Mouse (Mus musculus) midbrain, postnatal 0 days (tissue): ENCODE data around the gene Kpna1. TPM values are rescaled to one million over a fixed set of nuclear protein-coding genes. Genes with fewer than 3 reads are reported as not detected.
A peak's percentile ranks its signal among the peaks of the same experiment; 100 is the strongest.
"Not testable (repeated sequence)": the region's sequence is repeated elsewhere in the genome, so short reads cannot be mapped to it uniquely, and the experiment has no call there.

Experiments used
- ATAC-seq: fragments of 200-750 bp; cut with Nextera tagmentation; 2 replicates; pipeline ENCODE4 v1.8.0; 2017; ENCODE audit warnings: moderate number of reproducible peaks, mild to moderate bottlenecking, moderate TSS enrichment, moderate library complexity; ENCODE audit not compliant: low FRiP score
- DNase-seq: peaks from one replicate; pipeline ENCODE4 v3.0.0-alpha.2; 2015; ENCODE audit warnings: low spot score
- H3K27ac ChIP-seq: fragments of 300-500 bp; sonication (generic); 2 replicates; pipeline ENCODE4 v1.5.1; 2014; ENCODE audit warnings: low read depth, mild to moderate bottlenecking, low read length, mixed read lengths
- H3K27me3 ChIP-seq: fragments of 300-500 bp; sonication (generic); 2 replicates; pipeline ENCODE4 v1.6.1; 2014; ENCODE audit warnings: low read length, control low read depth, mixed read lengths; ENCODE audit not compliant: insufficient read depth
- H3K36me3 ChIP-seq: fragments of 300-500 bp; sonication (generic); 2 replicates; pipeline ENCODE4 v1.6.1; 2014; ENCODE audit warnings: low read length, control low read depth, mixed read lengths; ENCODE audit not compliant: insufficient read depth
- H3K4me1 ChIP-seq: fragments of 300-500 bp; sonication (generic); 2 replicates; pipeline ENCODE4 v1.6.1; 2014; ENCODE audit warnings: mild to moderate bottlenecking, control low read depth, antibody characterized with exemption, low read length, mixed read lengths; ENCODE audit not compliant: insufficient read depth
- H3K4me2 ChIP-seq: fragments of 300-500 bp; sonication (generic); 2 replicates; pipeline ENCODE4 v1.6.1; 2014; ENCODE audit warnings: low read depth, mild to moderate bottlenecking, low read length, mixed read lengths; ENCODE audit not compliant: poor library complexity, severe bottlenecking
- H3K4me3 ChIP-seq: fragments of 300-500 bp; sonication (generic); 2 replicates; pipeline ENCODE4 v1.5.1; 2014; ENCODE audit warnings: low read depth, mild to moderate bottlenecking, low read length, moderate library complexity
- H3K9ac ChIP-seq: fragments of 300-500 bp; sonication (generic); replicated peaks from 2 replicates; pipeline ENCODE4 v1.6.1; 2014; ENCODE audit warnings: mild to moderate bottlenecking, low read length, moderate library complexity, mixed read lengths; ENCODE audit not compliant: poor library complexity, severe bottlenecking
- H3K9me3 ChIP-seq: fragments of 300-500 bp; sonication (generic); 2 replicates; pipeline ENCODE4 v1.6.1; 2016; ENCODE audit warnings: low read length, control low read depth
- CTCF ChIP-seq: IDR thresholded peaks from 2 replicates; pipeline ENCODE4 v1.5.1; 2016; ENCODE audit warnings: antibody characterized with exemption, mild to moderate bottlenecking
- WGBS: fragments of 180-500 bp; shearing (Covaris S2); extraction: QIAGEN DNeasy Blood & Tissue Kit; methylation state at CpG from one replicate; pipeline ENCODE4 v1.1.7; 2014; 5-methylcytosine and 5-hydroxymethylcytosine counted together
- polyA plus RNA-seq: library from polyadenylated mRNA; unstranded; fragments of >200 nt; fragmentation: Nextera tagmentation; extraction: Ambion mirVana; gene quantifications from 2 replicates; pipeline ENCODE4 v1.2.1, GENCODE M21; 2015
- total RNA-seq: library from RNA; depleted of rRNA; stranded (reverse); fragments of >200 nt; gene quantifications from 2 replicates; pipeline ENCODE4 v1.2.3, GENCODE M21; 2014; rRNA removed

The Kpna1 gene
- 68.5 and 84.4 TPM in 2 replicates for total RNA-seq
- polyA plus RNA-seq = 56.0 and 61.6 TPM in 2 replicates

DNA sequence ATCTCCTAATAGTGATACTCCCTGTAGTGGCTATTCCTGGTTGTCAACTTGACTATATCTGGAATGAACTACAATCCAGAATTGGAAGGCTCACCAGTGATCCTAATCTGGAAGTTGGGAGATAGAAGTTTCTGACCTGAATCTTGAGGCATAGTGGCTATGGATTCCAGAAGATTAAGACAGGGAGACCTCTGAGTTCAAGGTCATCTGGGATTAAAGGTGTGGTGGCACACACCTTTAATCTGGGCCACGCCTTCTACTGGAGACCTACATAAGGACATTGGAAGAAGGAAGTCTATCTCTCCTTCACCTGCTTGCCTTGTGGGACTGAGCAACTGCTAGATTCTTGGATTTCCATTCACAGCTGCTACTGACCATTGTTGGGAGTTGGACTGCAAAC is at the start of gene Kpna1:
Gene Kpna1, plus strand, starts transcription at position 301 of the 400 bp plus-strand sequence.
- not testable (repeated sequence) for H3K9me3 ChIP-seq, H3K4me1 ChIP-seq, H3K4me3 ChIP-seq, H3K36me3 ChIP-seq, H3K4me2 ChIP-seq, ATAC-seq, H3K9ac ChIP-seq, H3K27ac ChIP-seq, H3K27me3 ChIP-seq, DNase-seq
- 89% methylated on average over 1 of the region's 1 CpGs for WGBS

- Histone ChIP-seq H3K4me1 (no peaks in the 10 kb centered on the region), H3K9me3 (no peaks in the 10 kb centered on the region), H3K9ac (no peak overlapping the region), H3K36me3 (no peaks in the 10 kb centered on the region), H3K4me3 (no peak overlapping the region), H3K4me2 (no peak overlapping the region), H3K27ac (no peak overlapping the region), H3K27me3 (no peaks in the 10 kb centered on the region)
- DNase-seq = no peak
- no peak for ATAC-seq
- 88% methylated on average over 19 of the region's 19 CpGs for WGBS
- no peak for TF ChIP-seq CTCF
These were observed 46.1 kb upstream of the Kpna1 start for GRCm38 (mm10) chr16:35932179-35933055.

- DNase-seq (no peak), ATAC-seq (no peak)
- WGBS = 89% methylated on average over 10 of the region's 10 CpGs
- Histone ChIP-seq H3K9me3 (no peaks in the 10 kb centered on the region), H3K4me2 (no peak overlapping the region), H3K27me3 (no peaks in the 10 kb centered on the region), H3K27ac (no peak overlapping the region), H3K4me3 (no peak overlapping the region), H3K4me1 (no peaks in the 10 kb centered on the region), H3K36me3 (no peaks in the 10 kb centered on the region), H3K9ac (no peak overlapping the region)
- TF ChIP-seq CTCF = no peak
These were observed 45.4 kb upstream of the Kpna1 start for GRCm38 (mm10) chr16:35933181-35933580.

DNA sequence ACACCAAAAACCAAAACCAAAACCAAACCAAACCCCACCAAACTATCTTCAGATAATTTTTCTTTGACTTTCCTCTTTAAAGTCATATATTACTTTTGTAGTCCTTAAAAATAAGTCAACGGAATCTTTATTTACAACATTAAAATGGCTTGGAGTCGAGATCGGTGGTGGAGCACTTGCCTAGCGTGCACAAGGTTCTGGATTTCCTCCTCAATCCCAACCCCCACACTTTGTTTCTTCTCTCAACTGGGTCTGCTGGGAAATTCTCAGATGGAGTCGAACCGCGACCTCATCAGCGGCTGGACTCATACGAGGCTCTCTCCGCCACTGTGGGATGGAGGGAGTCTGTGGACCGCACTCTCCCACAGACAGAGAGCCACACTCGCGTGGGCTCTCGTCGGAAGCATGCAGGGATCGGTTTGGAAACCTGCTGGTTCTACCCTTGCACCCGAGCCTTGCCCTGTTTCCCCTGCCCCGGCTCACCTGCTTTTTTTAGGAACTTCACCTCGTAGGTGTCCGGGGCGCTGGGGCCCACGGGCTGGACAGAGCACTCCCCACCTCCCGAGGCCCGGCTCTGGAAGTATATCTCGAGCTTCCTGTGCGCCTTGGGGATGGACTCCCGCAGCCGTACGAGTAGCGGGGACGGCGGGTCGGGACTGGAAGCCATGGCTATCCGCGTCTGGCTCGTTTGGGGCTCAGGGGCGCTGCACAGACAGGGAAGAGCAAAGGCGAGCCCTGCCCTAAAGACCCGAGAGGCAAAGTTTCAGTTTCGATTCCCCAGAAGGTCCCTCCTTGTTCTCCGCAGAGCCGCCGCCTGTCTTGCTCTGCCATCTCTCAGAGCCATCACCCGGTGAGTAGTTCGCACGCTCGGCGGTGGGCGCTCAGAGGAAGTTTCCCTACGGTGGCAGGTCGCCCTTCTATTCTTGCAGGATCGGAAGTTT is 40.1 kb upstream of the Kpna1 start, which contains the start of the genes Parp9 and Dtx3l:
Gene Parp9, plus strand, starts transcription at position 260 of the 941 bp plus-strand sequence.
Gene Dtx3l, minus strand, starts transcription at position 941 of the 941 bp plus-strand sequence.
- Histone ChIP-seq H3K4me3 (peak within 1 kb of the TSS; percentile 47), H3K4me1 (0 out of 2 replicates have a peak, but pooled peaks cover 4% of the 10 kb centered on the region), H3K9me3 (no peaks in the 10 kb centered on the region), H3K27ac (no peak within 1 kb of the TSS), H3K9ac (peak within 1 kb of the TSS; percentile 50), H3K36me3 (no peaks in the 10 kb centered on the region), H3K4me2 (peak within 1 kb of the TSS; percentile 78), H3K27me3 (no peaks in the 10 kb centered on the region; the same call in 1 of the 2 replicates)
- ATAC-seq (no peak), DNase-seq (peak; percentile 13)
- no peak for TF ChIP-seq CTCF
- 2% methylated on average over 52 of the region's 52 CpGs for WGBS

- Histone ChIP-seq H3K36me3 (no peaks in the 10 kb centered on the region), H3K27me3 (no peaks in the 10 kb centered on the region; the same call in 1 of the 2 replicates), H3K4me2 (peak overlapping the region; percentile 78), H3K4me3 (peak overlapping the region; percentile 47), H3K9ac (0 out of 2 replicates have a peak overlapping the region, but pooled peaks have one; percentile 50), H3K4me1 (0 out of 2 replicates have a peak, but pooled peaks cover 4% of the 10 kb centered on the region), H3K9me3 (no peaks in the 10 kb centered on the region), H3K27ac (no peak overlapping the region)
- WGBS = 9% methylated on average over 6 of the region's 6 CpGs
- no peak for TF ChIP-seq CTCF
- DNase-seq (no peak), ATAC-seq (no peak)
These were observed 39.3 kb upstream of the Kpna1 start for GRCm38 (mm10) chr16:35939261-35939660.
